Mouse (Mus musculus): ENCODE results near the gene Tmed10. TPM values are rescaled to one million over a fixed set of nuclear protein-coding genes. Genes with fewer than 3 reads are reported as not detected.

The Tmed10 gene
- polyA plus RNA-seq, 1 experiment from 2014 or later = 230 TPM

DNA sequence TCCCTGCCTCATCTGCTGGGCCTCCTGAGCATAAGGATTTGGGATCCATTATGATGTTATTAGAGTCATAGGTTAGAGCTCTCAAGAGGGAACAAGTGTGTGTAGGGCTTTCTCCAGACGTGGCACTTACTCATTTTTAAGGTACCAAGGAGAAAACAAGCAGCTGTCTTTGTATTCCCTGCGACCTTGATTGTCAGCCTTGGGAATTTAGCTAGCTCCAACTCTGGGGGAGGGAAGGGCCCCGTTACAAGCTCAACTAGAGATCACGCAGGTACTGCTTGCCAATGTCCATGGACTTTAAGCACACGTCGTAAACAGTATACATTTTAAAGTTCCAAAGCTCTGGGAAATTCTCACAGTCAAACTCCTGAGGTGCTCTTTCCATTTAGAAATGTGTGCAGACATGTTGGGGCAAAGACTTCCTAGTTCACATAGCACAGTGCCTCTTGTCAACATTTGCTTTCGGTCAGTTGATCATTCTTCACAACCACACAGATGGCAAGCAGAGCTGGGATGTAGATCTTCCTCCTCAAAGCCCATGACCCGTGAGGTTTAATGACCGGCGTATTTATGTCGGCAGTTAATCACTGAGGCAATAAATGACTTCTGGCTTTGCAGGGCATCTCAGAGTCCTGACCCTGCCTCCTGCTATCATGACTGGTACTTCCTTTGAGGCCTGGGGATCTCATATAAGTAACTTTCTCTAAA, 76.4 kb downstream of the Tmed10 start:
- Histone ChIP-seq H3K27ac (no peak overlapping the region), H3K4me1 (peaks cover 14% of the 10 kb centered on the region), H3K27me3 (replicated peaks) (no peaks in the 10 kb centered on the region), H3K9ac (no peak overlapping the region), H3K36me3 (peaks cover 36% of the 10 kb centered on the region), H3K4me3 (no peak overlapping the region), H3K4me2 (replicated peaks) (no peak overlapping the region), H3K9me3 (peaks cover 3% of the 10 kb centered on the region; the same call in 1 of the 2 replicates)
- WGBS = 38% methylated on average over 11 of the region's 11 CpGs
- ATAC-seq (ENCODE audit: low FRiP score, low read depth) = no peak

DNA sequence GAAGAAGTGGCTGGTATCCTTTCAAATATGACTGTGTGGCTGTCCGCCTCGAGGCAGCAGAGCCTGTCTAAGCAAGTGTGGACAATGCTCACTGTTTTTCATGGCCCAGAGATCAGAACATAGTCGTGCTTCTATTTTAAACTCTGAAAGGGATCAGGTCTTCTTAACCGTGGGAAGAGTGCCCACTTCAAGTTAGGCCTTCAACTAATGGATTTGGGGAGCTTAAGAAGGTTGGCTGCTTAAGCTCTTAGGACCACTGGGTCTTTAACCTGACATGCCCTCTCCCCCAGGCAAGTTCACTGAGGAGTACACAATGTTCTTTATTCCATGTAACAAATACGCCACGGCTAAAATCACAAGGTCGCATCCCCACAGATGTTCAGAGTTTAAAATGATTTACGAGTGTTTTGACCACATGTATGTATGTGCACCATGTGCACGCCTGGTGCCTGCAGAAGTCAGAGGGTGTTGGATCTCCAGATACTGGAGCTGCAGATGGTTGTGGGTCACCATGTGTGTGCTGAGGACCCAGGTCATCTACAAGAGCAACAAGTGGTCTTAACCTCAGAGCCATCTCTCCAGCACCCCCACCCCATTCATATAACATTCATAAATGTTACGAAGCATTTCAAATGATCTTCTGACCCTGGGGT, 77.2 kb downstream of the Tmed10 start:
- no peak overlapping the region for H3K27ac ChIP-seq
- no peak for ATAC-seq (ENCODE audit: low FRiP score, low read depth)
- H3K9ac ChIP-seq = no peak overlapping the region
- H3K4me3 ChIP-seq = no peak overlapping the region
- H3K4me2 ChIP-seq (replicated peaks) = no peak overlapping the region
- H3K4me1 ChIP-seq = peaks cover 14% of the 10 kb centered on the region
- no peaks in the 10 kb centered on the region for H3K27me3 ChIP-seq (replicated peaks)
- 75% methylated on average over 10 of the region's 10 CpGs for WGBS
- peaks cover 3% of the 10 kb centered on the region; the same call in 1 of the 2 replicates for H3K9me3 ChIP-seq
- H3K36me3 ChIP-seq = peaks cover 31% of the 10 kb centered on the region

DNA sequence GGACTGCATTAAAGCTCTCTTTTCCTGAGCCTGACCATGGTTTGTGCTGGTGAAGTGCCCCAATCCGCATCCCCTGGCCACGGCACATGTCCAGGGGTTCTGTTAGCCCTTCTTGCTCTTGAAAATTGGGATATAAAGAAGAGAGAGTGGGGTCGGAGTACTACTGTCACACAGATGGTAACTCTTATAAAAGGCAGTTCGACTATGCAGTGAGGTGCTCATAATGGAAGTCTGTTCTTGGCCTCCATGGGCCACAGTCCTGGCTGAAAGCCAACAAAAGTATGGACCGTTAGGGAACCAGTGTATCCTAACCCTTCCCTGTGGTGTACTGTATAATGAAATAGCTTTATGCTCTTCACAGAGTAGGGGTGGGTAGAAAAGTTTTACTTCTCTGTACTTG, 77.7 kb downstream of the Tmed10 start:
- WGBS = 71% methylated on average over 5 of the region's 5 CpGs
- H3K9me3 ChIP-seq = peaks cover 3% of the 10 kb centered on the region; the same call in 1 of the 2 replicates
- H3K4me3 ChIP-seq = no peak overlapping the region
- H3K36me3 ChIP-seq = peaks cover 27% of the 10 kb centered on the region
- ATAC-seq (ENCODE audit: low FRiP score, low read depth) = no peak
- H3K27ac ChIP-seq = no peak overlapping the region
- peaks cover 14% of the 10 kb centered on the region for H3K4me1 ChIP-seq
- no peak overlapping the region for H3K9ac ChIP-seq
- no peaks in the 10 kb centered on the region for H3K27me3 ChIP-seq (replicated peaks)
- no peak overlapping the region for H3K4me2 ChIP-seq (replicated peaks)

DNA sequence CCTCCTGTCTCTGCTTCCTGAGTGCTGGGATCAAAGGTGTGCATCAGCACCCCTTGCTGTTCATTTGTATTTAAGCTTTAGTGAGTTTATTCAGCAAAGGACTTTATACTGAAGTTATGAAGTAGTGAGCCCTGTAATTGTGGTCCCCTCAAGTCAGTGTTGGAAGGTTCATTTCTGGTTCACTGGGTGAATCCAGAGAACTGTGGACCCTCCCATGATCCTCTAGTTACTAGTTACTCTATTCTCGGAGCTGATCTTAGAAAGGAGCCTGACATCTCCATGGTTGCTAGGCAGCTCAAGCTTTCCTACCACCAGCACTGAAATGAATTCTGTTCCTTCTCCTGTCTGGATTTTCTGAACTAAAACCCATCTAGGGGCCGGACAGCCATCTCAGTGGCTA, 79.1 kb downstream of the Tmed10 start:
- H3K4me3 ChIP-seq = no peak overlapping the region
- 93% methylated on average over 2 of the region's 2 CpGs for WGBS
- peaks cover 3% of the 10 kb centered on the region; the same call in 1 of the 2 replicates for H3K9me3 ChIP-seq
- H3K4me1 ChIP-seq = peaks cover 14% of the 10 kb centered on the region
- no peaks in the 10 kb centered on the region for H3K27me3 ChIP-seq (replicated peaks)
- no peak for ATAC-seq (ENCODE audit: low FRiP score, low read depth)
- no peak overlapping the region for H3K4me2 ChIP-seq (replicated peaks)
- H3K36me3 ChIP-seq = peaks cover 12% of the 10 kb centered on the region; the same call in 1 of the 2 replicates
- H3K27ac ChIP-seq = no peak overlapping the region
- H3K9ac ChIP-seq = no peak overlapping the region

DNA sequence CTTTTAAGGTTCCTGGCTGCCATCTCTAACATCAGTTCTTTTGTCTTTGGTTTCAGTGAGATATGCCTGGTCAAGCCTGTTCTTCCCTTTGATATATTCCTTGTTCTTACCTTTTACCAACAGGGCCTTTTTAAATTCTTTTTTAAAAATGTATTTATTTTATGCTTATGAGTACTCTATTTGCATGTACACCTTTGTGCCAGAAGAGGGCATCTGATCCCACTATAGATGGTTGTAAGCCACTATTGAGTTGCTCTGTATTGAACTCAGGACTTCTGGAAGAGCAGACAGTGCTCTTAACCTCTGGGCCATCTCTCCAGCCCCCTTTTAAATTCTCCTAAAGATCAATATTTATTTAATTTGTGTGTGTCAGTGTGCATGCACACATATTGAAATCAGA, 81.7 kb downstream of the Tmed10 start:
- H3K4me3 ChIP-seq = no peak overlapping the region
- H3K27me3 ChIP-seq (replicated peaks) = no peaks in the 10 kb centered on the region
- no peak overlapping the region for H3K27ac ChIP-seq
- no peak for ATAC-seq (ENCODE audit: low FRiP score, low read depth)
- no peak overlapping the region for H3K4me2 ChIP-seq (replicated peaks)
- H3K9ac ChIP-seq = no peak overlapping the region
- H3K36me3 ChIP-seq = no peaks in the 10 kb centered on the region
- peaks cover 3% of the 10 kb centered on the region; the same call in 1 of the 2 replicates for H3K9me3 ChIP-seq
- H3K4me1 ChIP-seq = peaks cover 17% of the 10 kb centered on the region

DNA sequence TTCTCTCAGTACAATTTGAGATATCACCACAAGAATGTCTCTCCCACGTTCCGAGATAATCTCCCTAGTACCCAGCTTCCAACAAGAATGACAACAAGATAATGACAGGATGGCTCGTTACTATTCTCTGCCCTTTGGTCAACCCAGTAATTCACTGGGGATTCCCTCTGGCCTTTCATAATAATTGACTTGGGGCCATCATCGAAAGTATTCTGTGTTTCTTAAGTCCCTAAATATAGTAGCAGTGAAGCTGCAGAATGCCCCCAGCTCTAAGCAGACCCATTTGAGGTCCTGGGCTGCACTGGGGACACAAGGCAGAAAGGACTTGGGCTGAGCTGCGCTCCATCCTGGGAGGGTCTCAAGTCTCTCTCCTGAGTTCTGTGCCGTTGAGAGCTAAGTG, 82.4 kb downstream of the Tmed10 start:
- no peak for ATAC-seq (ENCODE audit: low FRiP score, low read depth)
- Histone ChIP-seq H3K4me2 (replicated peaks) (no peak overlapping the region), H3K4me3 (no peak overlapping the region), H3K4me1 (peaks cover 14% of the 10 kb centered on the region), H3K27ac (no peak overlapping the region), H3K36me3 (no peaks in the 10 kb centered on the region), H3K27me3 (replicated peaks) (no peaks in the 10 kb centered on the region), H3K9me3 (peaks cover 3% of the 10 kb centered on the region; the same call in 1 of the 2 replicates), H3K9ac (no peak overlapping the region)
- WGBS = 78% methylated on average over 6 of the region's 6 CpGs

DNA sequence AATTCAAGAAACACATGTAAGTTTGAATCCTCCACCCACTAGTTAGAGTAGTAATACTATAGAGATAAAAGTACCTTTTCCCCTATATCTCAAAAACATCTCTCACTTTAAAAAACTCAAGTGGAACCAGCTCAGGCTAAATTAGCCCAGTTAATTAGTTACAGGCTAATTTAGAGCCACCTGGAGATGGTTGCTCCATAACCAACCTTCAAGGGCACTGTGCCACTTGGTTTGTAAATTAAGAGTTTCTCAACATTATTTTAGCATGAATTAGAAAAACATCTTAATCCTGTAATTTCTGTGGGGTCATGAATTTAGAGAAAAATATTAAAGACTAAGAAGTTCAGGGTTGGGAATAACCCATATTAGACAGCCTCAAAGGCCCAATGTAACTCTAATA, 83.1 kb downstream of the Tmed10 start:
- Histone ChIP-seq H3K27ac (no peak overlapping the region), H3K9ac (no peak overlapping the region), H3K4me3 (no peak overlapping the region), H3K27me3 (replicated peaks) (no peaks in the 10 kb centered on the region), H3K4me1 (peaks cover 14% of the 10 kb centered on the region), H3K36me3 (no peaks in the 10 kb centered on the region), H3K4me2 (replicated peaks) (no peak overlapping the region), H3K9me3 (peaks cover 3% of the 10 kb centered on the region; the same call in 1 of the 2 replicates)
- no peak for ATAC-seq (ENCODE audit: low FRiP score, low read depth)

DNA sequence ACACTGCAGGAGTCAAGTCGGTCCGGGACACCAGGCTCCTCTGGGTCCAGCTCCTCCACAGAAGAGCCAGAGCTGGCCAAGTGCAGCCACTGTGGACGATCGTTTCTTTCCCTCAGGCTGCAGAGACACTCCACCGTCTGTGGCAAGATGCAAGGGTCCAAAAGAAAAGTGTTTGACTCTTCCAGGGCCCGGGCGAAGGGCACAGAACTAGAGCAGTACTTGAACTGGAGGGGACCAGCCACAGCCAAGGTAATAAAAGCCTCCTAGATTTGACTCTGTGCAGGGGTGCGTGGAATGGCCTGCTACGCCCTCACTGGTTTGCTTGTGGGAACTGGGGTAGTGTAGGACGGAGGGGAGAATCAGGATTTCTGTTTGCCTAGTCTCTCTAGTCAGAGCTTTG, 84.0 kb downstream of the Tmed10 start:
- H3K4me2 ChIP-seq (replicated peaks) = no peak overlapping the region
- no peaks in the 10 kb centered on the region for H3K27me3 ChIP-seq (replicated peaks)
- H3K27ac ChIP-seq = no peak overlapping the region
- peaks cover 3% of the 10 kb centered on the region; the same call in 1 of the 2 replicates for H3K9me3 ChIP-seq
- H3K9ac ChIP-seq = no peak overlapping the region
- no peaks in the 10 kb centered on the region for H3K36me3 ChIP-seq
- WGBS = 75% methylated on average over 10 of the region's 10 CpGs
- H3K4me1 ChIP-seq = peaks cover 14% of the 10 kb centered on the region
- no peak for ATAC-seq (ENCODE audit: low FRiP score, low read depth)
- H3K4me3 ChIP-seq = no peak overlapping the region

Other genes starting within 250 kb of the Tmed10 start
- gene Rps6kl1, start 223.6 kb downstream of the Tmed10 start, polyA plus RNA-seq (2016; fragmentation: Nextera tagmentation; extraction: Ambion mirVana) = 13.3 and 14.6 TPM in 2 replicates
- 9.7 and 10.9 TPM in 2 replicates for gene Pgf, start 197.1 kb downstream of the Tmed10 start, polyA plus RNA-seq (2016; fragmentation: Nextera tagmentation; extraction: Ambion mirVana)
- 92.5 and 107 TPM in 2 replicates for gene Eif2b2, start 155.4 kb downstream of the Tmed10 start, polyA plus RNA-seq (2016; fragmentation: Nextera tagmentation; extraction: Ambion mirVana)
- 8.3 and 9.0 TPM in 2 replicates for gene Mlh3, start 104.2 kb downstream of the Tmed10 start, polyA plus RNA-seq (2016; fragmentation: Nextera tagmentation; extraction: Ambion mirVana)
- gene Acyp1, start 86.4 kb downstream of the Tmed10 start, polyA plus RNA-seq (2016; fragmentation: Nextera tagmentation; extraction: Ambion mirVana) = 67.1 TPM in 2 replicates
- 1.1 and 1.2 TPM in 2 replicates for gene Zc2hc1c, start 86.3 kb downstream of the Tmed10 start, polyA plus RNA-seq (2016; fragmentation: Nextera tagmentation; extraction: Ambion mirVana)
- 21.3 and 23.7 TPM in 2 replicates for gene Nek9, start 35.5 kb downstream of the Tmed10 start, polyA plus RNA-seq (2016; fragmentation: Nextera tagmentation; extraction: Ambion mirVana)
- gene Fos, start 99.0 kb upstream of the Tmed10 start, polyA plus RNA-seq (2016; fragmentation: Nextera tagmentation; extraction: Ambion mirVana) = 1.2 and 2.2 TPM in 2 replicates
- gene Jdp2, start 224.2 kb upstream of the Tmed10 start, polyA plus RNA-seq (2016; fragmentation: Nextera tagmentation; extraction: Ambion mirVana) = 0.57 and 1.0 TPM in 2 replicates

Measured in neural tube, embryonic 12.5 days (tissue).